Mouse (Mus musculus): ENCODE results near the gene Sf3a3.

DNA sequence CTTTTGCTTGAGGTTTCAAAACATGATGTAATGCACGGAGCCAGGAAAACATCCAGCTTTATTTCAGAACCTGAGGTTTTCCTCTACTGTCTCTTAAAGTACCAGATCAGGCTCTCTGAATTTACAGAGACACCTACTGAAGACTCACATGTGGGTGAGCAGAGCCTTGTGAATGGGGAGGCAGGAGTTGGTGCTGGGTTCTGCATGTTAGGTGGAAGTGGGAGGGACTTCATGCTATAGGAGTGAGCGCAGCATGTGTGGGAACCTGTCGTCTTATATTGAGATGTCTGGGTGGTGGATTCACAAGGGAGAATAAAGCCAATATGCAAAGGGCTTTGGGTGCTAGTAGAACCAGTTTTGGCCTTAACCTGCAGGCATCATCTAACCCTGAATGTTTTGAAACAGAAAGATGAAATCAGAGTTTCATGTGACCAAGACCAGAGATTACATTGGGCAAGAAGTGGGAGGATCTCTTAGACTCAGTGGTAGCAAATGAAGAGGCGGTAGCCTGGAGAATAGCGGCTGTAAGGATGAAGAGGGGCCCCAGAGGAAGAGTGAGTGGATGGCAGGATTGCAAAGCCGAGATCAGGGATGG is 48.4 kb downstream of the Sf3a3 start:
- no peak for TF ChIP-seq CTCF (IDR thresholded peaks at IDR 0.05; ENCODE audit: low read depth)
- no peak for TF ChIP-seq EP300 (optimal IDR thresholded peaks at IDR 0.05)
